Mouse (Mus musculus): ENCODE measurements around the gene Map3k14. TPM values are rescaled to one million over a fixed set of nuclear protein-coding genes. Genes with fewer than 3 reads are reported as not detected.

Map3k14 gene
- polyA plus RNA-seq, 1 experiment: not detected

GRCm38 (mm10) chr11:103197340-103197739 is 69.9 kb downstream of the Map3k14 start:
- Histone ChIP-seq H3K4me1 (ENCODE audit: control insufficient read depth, insufficient read depth, low read length) (peaks cover 39% of the 10 kb centered on the region), H3K27ac (ENCODE audit: insufficient read depth, low read depth, low read length) (no peak overlapping the region), H3K4me3 (ENCODE audit: insufficient read depth, low read depth, low read length) (no peak overlapping the region)
- TF ChIP-seq POLR2A (IDR thresholded peaks at IDR 0.05; ENCODE audit: insufficient read depth, low read depth, low read length) (no peak), CTCF (IDR thresholded peaks at IDR 0.05; ENCODE audit: insufficient read depth, low read depth, low read length) (no peak)
- 88% methylated on average over 4 of the region's 4 CpGs for WGBS

- no peak overlapping the region for H3K27ac ChIP-seq (ENCODE audit: insufficient read depth, low read depth, low read length)
- H3K4me1 ChIP-seq (ENCODE audit: control insufficient read depth, insufficient read depth, low read length): peaks cover 38% of the 10 kb centered on the region
- H3K4me3 ChIP-seq (ENCODE audit: insufficient read depth, low read depth, low read length): no peak overlapping the region
- WGBS: 88% methylated on average over 5 of the region's 5 CpGs
- no peak for TF ChIP-seq POLR2A (IDR thresholded peaks at IDR 0.05; ENCODE audit: insufficient read depth, low read depth, low read length)
- no peak for TF ChIP-seq CTCF (IDR thresholded peaks at IDR 0.05; ENCODE audit: insufficient read depth, low read depth, low read length)
These were observed 71.6 kb downstream of the Map3k14 start for GRCm38 (mm10) chr11:103195656-103196055.

- Histone ChIP-seq H3K27ac (ENCODE audit: insufficient read depth, low read depth, low read length) (no peak overlapping the region), H3K4me1 (ENCODE audit: control insufficient read depth, insufficient read depth, low read length) (peaks cover 38% of the 10 kb centered on the region), H3K4me3 (ENCODE audit: insufficient read depth, low read depth, low read length) (no peak overlapping the region)
- TF ChIP-seq CTCF (IDR thresholded peaks at IDR 0.05; ENCODE audit: insufficient read depth, low read depth, low read length) (no peak), POLR2A (IDR thresholded peaks at IDR 0.05; ENCODE audit: insufficient read depth, low read depth, low read length) (no peak)
- 87% methylated on average over 18 of the region's 18 CpGs for WGBS
These were observed 72.0 kb downstream of the Map3k14 start for GRCm38 (mm10) chr11:103195236-103195635.

- WGBS: 74% methylated on average over 9 of the region's 9 CpGs
- no peak overlapping the region for H3K27ac ChIP-seq (ENCODE audit: insufficient read depth, low read depth, low read length)
- no peak overlapping the region for H3K4me3 ChIP-seq (ENCODE audit: insufficient read depth, low read depth, low read length)
These were observed 73.5 kb downstream of the Map3k14 start for GRCm38 (mm10) chr11:103193825-103194168.

GRCm38 (mm10) chr11:103192956-103193824 is 74.1 kb downstream of the Map3k14 start:
- no peak overlapping the region; the same call in 1 of the 2 replicates for H3K27ac ChIP-seq (ENCODE audit: insufficient read depth, low read depth, low read length)
- peak overlapping the region; percentile 52 for H3K4me3 ChIP-seq (ENCODE audit: insufficient read depth, low read depth, low read length)
- TF ChIP-seq CTCF (IDR thresholded peaks at IDR 0.05; ENCODE audit: insufficient read depth, low read depth, low read length): peak; percentile 46; the same call in 1 of the 2 replicates
- TF ChIP-seq POLR2A (IDR thresholded peaks at IDR 0.05; ENCODE audit: insufficient read depth, low read depth, low read length): no peak
- peaks cover 18% of the 10 kb centered on the region for H3K4me1 ChIP-seq (ENCODE audit: control insufficient read depth, insufficient read depth, low read length)
- WGBS: 18% methylated on average over 44 of the region's 44 CpGs

More at GRCm38 (mm10) chr11:103193825-103194168, 73.5 kb downstream of the Map3k14 start:
- H3K4me1 ChIP-seq (ENCODE audit: control insufficient read depth, insufficient read depth, low read length): peaks cover 24% of the 10 kb centered on the region
- TF ChIP-seq POLR2A (IDR thresholded peaks at IDR 0.05; ENCODE audit: insufficient read depth, low read depth, low read length) (no peak), CTCF (IDR thresholded peaks at IDR 0.05; ENCODE audit: insufficient read depth, low read depth, low read length) (no peak)

- peaks cover 18% of the 10 kb centered on the region for H3K4me1 ChIP-seq (ENCODE audit: control insufficient read depth, insufficient read depth, low read length)
- H3K4me3 ChIP-seq (ENCODE audit: insufficient read depth, low read depth, low read length): peak overlapping the region; percentile 52
- TF ChIP-seq POLR2A (IDR thresholded peaks at IDR 0.05; ENCODE audit: insufficient read depth, low read depth, low read length) (peak; percentile 3; the same call in 1 of the 2 replicates), CTCF (IDR thresholded peaks at IDR 0.05; ENCODE audit: insufficient read depth, low read depth, low read length) (no peak)
- no peak overlapping the region; the same call in 1 of the 2 replicates for H3K27ac ChIP-seq (ENCODE audit: insufficient read depth, low read depth, low read length)
- 17% methylated on average over 28 of the region's 28 CpGs for WGBS
These were observed 74.9 kb downstream of the Map3k14 start for GRCm38 (mm10) chr11:103192230-103192955.

GRCm38 (mm10) chr11:103184891-103185290 is 82.4 kb downstream of the Map3k14 start:
- TF ChIP-seq POLR2A (IDR thresholded peaks at IDR 0.05; ENCODE audit: insufficient read depth, low read depth, low read length) (no peak), CTCF (IDR thresholded peaks at IDR 0.05; ENCODE audit: insufficient read depth, low read depth, low read length) (no peak)
- WGBS: 49% methylated on average over 2 of the region's 2 CpGs

GRCm38 (mm10) chr11:103181911-103182310 is 85.4 kb downstream of the Map3k14 start:
- 91% methylated on average over 3 of the region's 3 CpGs for WGBS
- Histone ChIP-seq H3K4me3 (ENCODE audit: insufficient read depth, low read depth, low read length) (no peak overlapping the region), H3K27ac (ENCODE audit: insufficient read depth, low read depth, low read length) (no peak overlapping the region), H3K4me1 (ENCODE audit: control insufficient read depth, insufficient read depth, low read length) (no peaks in the 10 kb centered on the region)
- TF ChIP-seq POLR2A (IDR thresholded peaks at IDR 0.05; ENCODE audit: insufficient read depth, low read depth, low read length) (no peak), CTCF (IDR thresholded peaks at IDR 0.05; ENCODE audit: insufficient read depth, low read depth, low read length) (no peak)

More at GRCm38 (mm10) chr11:103184891-103185290, 82.4 kb downstream of the Map3k14 start:
- H3K27ac ChIP-seq (ENCODE audit: insufficient read depth, low read depth, low read length): no peak overlapping the region
- H3K4me3 ChIP-seq (ENCODE audit: insufficient read depth, low read depth, low read length): no peak overlapping the region
- H3K4me1 ChIP-seq (ENCODE audit: control insufficient read depth, insufficient read depth, low read length): no peaks in the 10 kb centered on the region

- Histone ChIP-seq H3K4me3 (ENCODE audit: insufficient read depth, low read depth, low read length) (no peak overlapping the region), H3K4me1 (ENCODE audit: control insufficient read depth, insufficient read depth, low read length) (no peaks in the 10 kb centered on the region), H3K27ac (ENCODE audit: insufficient read depth, low read depth, low read length) (no peak overlapping the region)
- no peak for TF ChIP-seq CTCF (IDR thresholded peaks at IDR 0.05; ENCODE audit: insufficient read depth, low read depth, low read length)
- TF ChIP-seq POLR2A (IDR thresholded peaks at IDR 0.05; ENCODE audit: insufficient read depth, low read depth, low read length): no peak
- WGBS: 77% methylated on average over 9 of the region's 9 CpGs
These were observed 85.9 kb downstream of the Map3k14 start for GRCm38 (mm10) chr11:103181349-103181748.

Data from olfactory bulb, adult 2 months (tissue).